Mouse (Mus musculus) adrenal gland, postnatal 14 days (tissue): ENCODE measurements around the gene Ifit1bl1. TPM values are rescaled to one million over a fixed set of nuclear protein-coding genes. Genes with fewer than 3 reads are reported as not detected.
"Not testable (repeated sequence)": the region's sequence is repeated elsewhere in the genome, so short reads cannot be mapped to it uniquely, and the experiment has no call there.

Experiments used
- DNase-seq: peaks from one replicate; pipeline ENCODE4 v3.0.0; 2021; ENCODE audit warnings: mixed read lengths
- total RNA-seq: library from RNA; stranded (reverse); gene quantifications from 2 replicates; pipeline ENCODE4 v1.2.3, GENCODE M21; 2021

Ifit1bl1 gene
- total RNA-seq, 1 experiment from 2014 or later, result 0.26 TPM

DNA sequence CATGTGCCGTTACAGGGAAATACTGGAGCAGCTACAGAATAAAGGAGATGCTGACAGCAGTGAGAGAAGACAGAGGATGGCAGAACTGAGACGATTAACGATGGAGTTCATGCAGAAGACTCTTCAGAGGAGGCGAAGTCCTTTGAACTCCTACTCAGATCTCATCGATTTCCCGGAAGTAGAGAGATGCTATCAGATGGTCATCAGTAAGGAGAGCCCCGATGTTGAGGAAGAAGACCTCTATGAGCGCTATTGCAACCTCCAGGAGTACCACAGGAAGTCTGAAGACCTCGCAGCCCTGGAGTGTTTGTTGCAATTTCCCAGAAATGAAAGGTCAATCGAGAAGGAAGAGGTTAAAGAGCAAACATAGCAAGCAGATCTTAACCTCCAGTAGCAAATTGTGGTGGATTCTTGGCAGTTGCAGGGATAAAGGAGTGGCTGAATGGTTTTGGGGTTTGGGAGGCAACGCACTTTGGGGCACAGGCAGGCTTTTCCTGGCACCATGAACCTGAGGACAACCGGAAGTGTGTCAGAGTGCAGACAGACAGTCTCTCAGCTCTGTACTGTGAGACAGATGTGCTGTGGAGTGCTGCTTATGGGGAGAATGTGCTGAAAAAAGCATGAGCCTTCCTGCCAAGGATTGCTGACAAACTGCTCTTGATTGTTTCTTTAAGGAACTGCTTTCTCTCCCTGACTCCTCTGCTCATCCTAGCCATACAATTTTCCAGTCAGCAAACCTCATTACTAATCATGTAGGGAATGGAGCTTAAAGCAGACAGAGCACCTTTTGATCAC lies 13.7 kb downstream of the Ifit1bl1 start:
- not testable (repeated sequence) for DNase-seq

DNA sequence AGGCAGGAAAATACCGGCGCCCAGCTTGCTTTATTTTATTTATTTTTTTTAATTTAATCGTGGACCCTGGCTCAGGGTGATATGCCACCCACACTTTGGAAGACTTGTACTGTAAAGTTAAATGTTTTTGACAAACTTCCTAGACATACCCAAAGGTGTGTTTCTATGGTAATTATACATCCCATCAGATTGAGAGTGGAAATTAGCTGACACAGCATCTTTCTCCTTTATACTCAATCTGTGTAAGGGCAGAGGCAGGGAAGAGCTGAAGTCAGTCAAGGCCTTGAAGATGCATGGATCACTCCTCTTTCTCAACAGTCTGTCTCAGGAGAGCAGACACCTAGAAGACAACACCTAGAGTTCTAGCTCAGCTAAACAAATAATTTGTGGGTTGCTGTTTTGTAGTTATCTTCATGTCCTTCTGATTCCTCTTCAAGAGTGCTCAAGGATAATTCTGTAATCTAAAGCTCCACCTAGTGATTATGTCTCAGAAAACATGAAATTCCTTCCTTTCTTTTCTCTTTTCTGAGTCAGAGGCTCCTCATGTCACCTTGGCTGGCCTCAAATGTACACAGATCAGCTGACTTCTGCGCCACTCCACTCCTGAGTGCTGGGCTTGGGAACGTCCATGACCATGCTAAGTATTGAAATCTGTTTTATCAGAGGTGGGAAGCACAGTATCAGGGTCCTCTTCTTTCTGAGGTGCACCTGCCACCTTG lies 15.9 kb downstream of the Ifit1bl1 start:
- DNase-seq, result not testable (repeated sequence)

GRCm38 (mm10) chr19:34583126-34583766 lies 18.5 kb downstream of the Ifit1bl1 start, which contains the start of gene Ifit3:
Gene Ifit3, plus strand, starts transcription at chr19:34583531.
- not testable (repeated sequence) for DNase-seq

DNA sequence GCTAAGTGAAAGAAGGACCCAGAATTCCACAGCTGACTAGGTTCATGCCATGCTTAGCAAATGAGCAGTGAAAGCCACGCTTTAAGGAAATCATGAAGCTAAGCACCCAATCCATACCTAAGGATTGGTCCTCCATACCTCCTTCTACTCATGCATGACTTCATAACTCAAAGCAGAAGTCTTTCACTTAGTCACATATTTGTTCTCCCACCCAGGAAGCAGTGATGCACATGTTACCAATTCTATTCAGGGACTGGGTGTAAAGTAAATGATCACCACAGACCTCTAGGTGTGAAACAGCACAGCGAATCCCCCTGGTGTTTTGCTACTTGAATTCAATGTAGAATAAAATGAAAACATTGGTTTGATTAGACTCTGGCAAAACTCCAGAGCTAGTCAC lies 19.1 kb downstream of the Ifit1bl1 start:
- DNase-seq, result not testable (repeated sequence)

DNA sequence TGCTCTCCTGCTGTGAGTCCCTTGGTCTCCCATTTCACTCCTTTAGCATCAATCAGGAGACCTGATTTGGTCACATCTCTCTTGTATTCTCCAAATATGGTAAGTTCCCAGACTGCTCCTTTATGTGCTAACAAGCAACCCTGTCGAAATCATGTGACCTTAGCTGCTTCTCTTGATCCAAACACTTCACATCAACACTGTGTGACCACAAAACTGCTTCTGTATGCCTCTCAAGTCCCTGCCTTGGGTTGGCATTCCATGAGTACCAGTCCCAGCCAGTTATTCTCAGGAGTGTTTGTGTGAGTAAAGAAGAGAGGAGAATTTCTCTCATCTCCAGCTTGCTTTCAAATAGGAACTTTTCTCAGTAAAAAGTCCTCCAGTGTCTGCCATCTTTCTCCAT lies 24.6 kb downstream of the Ifit1bl1 start:
- no peak for DNase-seq

GRCm38 (mm10) chr19:34573650-34574049 lies 28.1 kb downstream of the Ifit1bl1 start:
- DNase-seq, result no peak

DNA sequence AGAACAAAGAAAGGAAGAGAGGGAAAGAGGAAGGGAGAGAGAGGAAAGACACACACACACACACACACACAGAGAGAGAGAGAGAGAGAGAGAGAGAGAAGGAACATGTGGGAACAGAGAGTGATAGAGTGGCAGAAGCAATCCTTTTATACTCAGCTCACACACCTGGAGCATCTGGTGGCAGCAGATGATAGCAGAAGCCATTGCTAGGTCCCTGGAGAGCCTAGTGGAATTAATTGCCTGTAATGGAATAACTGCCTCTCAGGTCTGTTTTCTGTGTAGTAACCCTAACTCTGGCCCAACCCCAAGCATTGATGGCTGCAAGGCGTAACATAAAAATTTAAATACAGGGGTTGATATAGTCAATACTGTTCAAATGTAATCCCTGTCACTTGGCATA lies 30.7 kb downstream of the Ifit1bl1 start:
- no peak for DNase-seq

- DNase-seq, result peak; percentile 24
These were observed 31.8 kb downstream of the Ifit1bl1 start for GRCm38 (mm10) chr19:34569896-34570476.

DNA sequence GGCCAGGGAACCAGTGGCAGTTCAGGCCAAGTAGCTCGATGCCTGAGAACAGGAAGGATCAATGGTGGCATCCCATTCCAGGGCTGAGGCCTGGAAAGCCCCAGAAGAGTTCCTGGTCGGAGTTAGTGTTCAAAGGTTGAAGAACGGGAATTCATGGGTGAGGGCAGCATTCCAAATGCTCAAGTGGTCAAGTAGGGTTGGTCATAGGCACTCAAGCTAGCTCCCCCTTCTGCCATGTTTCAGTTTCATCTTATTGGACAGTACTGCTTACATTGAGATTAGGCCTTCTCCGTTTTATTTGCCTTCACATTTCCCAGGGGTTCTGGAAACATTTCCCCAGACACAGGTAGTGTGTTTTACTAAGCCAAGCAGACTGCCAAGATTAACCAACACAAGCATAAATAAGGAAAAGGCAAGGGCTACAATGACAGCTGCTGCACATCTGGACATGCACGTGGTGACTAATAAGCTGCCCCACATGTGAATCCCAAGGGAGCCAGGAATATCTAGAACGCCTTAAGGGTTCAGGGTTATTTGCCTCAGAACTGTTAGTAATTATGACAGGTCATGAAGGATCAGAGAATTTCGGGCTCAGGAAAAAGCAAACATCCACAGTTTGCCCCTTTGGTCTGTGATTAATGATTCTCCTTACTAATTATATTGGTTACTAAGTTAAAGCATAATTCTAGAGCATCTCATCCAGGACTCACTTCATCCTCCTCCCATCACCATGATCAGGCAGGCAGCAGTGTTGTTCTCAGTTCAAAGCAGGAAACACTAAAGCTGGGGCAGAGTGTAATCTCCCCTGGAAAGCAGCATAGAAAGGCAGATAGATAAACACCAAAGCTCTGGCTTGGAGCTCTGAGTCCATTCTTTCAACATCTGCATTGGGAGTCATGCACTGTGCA lies 32.5 kb downstream of the Ifit1bl1 start:
- no peak for DNase-seq

- no peak for DNase-seq
These were observed 35.5 kb downstream of the Ifit1bl1 start for GRCm38 (mm10) chr19:34566178-34566784.

DNA sequence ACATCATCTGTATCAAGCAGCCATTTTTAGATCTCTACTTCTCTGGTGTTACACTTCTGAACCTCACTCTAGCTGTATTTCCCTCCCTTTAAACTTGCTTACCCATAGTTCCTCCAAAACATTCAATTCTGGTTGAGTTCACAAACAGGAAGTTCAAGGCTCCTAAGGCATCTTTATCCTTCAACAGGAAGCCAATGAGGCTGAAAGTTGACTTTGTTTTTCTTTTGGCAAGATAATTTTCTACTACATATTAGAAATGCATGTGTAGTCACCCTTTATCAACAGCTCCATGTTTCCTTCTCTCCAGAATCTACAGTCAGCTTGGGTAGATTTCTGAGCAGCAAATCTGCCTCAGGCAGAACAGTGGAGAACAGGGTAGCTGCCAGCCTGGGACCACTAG lies 39.2 kb downstream of the Ifit1bl1 start:
- no peak for DNase-seq

GRCm38 (mm10) chr19:34556621-34557020 lies 45.1 kb downstream of the Ifit1bl1 start:
- DNase-seq, result no peak

DNA sequence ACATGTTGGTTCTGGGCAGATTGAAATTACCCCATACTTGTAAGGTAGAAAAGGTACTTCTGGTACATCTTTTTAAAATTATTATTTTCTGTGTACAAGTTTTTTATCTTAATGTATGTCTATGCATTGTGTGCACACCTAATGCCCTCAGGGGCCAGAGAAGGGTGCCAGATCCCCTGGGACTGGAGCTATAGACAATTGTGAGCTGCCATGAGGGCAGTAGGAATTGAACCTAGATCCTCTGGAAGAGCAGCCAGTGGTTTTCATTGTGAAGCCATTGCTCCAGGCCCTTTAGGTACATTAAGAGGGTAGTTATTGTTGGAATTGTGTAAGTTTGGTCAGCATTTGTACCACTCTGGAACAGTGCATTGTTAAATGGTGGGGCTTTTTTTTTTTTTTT lies 47.7 kb downstream of the Ifit1bl1 start:
- DNase-seq, result no peak

DNA sequence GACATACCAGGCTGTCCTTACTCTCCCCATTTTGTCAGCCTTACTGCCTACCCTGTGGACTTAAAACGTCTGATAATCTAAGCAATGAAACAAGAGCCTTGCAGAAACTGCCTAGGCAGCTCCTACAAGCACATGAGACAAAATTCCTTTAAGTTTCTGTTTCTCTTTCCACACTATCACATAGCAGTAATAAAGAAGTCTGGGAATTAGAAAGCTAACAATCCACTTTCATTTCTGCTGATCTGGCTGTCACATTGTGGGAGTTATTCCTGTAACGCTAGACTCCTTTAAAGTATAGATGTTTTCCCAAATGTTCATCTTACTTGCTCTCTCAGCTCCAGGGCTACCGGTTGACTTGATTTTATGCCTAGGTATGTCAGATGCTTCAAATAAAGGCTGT lies 48.2 kb downstream of the Ifit1bl1 start:
- DNase-seq, result no peak

GRCm38 (mm10) chr19:34553021-34553420 lies 48.7 kb downstream of the Ifit1bl1 start:
- DNase-seq, result no peak

- DNase-seq, result no peak
These were observed 49.8 kb downstream of the Ifit1bl1 start for GRCm38 (mm10) chr19:34551981-34552380.

DNA sequence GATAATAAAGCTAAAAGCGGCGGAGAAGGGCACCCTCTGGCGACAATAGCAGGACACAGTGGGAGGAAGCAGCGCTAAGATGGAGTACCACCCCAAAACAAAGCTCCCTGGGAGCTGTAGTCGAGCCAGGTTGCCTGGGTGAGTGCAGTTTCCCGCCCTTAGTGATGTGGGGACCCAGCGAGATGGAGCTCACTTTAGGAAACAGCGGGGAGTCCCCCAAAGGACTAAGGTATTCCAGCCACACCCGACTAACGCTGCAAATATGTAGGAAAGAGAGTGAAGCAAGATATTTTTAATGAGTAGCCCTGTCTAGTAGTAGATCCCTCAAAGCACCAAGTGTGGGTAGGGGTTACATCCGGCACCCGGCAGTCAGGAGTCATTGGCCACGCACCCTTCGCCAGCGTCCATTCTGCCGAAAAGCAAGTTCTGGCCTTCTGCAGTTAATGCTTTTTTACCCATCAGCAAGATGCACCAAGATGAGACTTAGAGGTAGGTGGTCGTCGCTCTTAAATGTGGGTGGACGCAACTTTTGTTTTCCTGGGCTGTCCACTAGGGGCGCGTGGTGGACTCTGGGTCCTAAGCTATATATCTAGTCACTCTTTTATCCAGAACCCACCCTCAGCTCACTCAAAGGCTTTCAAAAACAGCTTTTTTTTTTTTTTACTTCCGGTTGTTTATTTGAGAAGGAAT lies 51.1 kb downstream of the Ifit1bl1 start, which contains the start of gene Ifit2:
Gene Ifit2, plus strand, starts transcription at position 161 of the 690 bp plus-strand sequence.
- peak; percentile 82 for DNase-seq

- no peak for DNase-seq
These were observed 51.6 kb downstream of the Ifit1bl1 start for GRCm38 (mm10) chr19:34550205-34550533.

- DNase-seq, result peak; percentile 89
These were observed 53.8 kb downstream of the Ifit1bl1 start for GRCm38 (mm10) chr19:34547976-34548375.

DNA sequence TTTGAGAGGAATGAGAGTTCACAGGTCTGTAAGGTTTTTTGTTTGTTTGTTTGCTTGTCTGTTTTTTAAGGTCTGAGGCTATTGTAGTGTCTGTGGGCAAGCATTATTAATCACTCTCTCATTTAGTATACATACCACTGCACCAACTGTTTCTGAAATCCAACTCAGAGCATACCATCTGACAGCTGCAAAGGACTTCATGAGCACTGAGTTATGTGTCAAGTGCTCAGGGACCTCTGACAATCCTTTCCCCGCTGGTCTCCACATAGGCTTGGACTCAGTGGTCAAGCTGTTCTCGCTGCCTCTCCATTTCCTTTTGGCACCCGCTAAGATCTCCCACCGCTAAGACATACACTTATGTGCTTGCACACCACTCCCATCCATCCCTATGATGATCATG lies 55.5 kb downstream of the Ifit1bl1 start:
- no peak for DNase-seq
